Mouse (Mus musculus): ENCODE measurements around the gene Wbp11. TPM values are rescaled to one million over a fixed set of nuclear protein-coding genes. Genes with fewer than 3 reads are reported as not detected.

Gene Wbp11
- 113 and 115 TPM in 2 replicates for polyA plus RNA-seq (2016; fragmentation: Nextera tagmentation; extraction: Ambion mirVana)

GRCm38 (mm10) chr6:136827881-136828561 is at the start of gene Wbp11:
Gene Wbp11 (minus strand): TSS chr6:136828233.
- H3K4me2 ChIP-seq (replicated peaks) = peak within 1 kb of the TSS; percentile 75
- under 1% methylated on average over 45 of the region's 45 CpGs for WGBS
- H3K9me3 ChIP-seq = no peaks in the 10 kb centered on the region
- peak within 1 kb of the TSS; percentile 97 for H3K9ac ChIP-seq
- H3K4me3 ChIP-seq = peak within 1 kb of the TSS; percentile 99
- ATAC-seq (ENCODE audit: low FRiP score, low read depth) = peak; percentile 100
- no peaks in the 10 kb centered on the region for H3K27me3 ChIP-seq (replicated peaks)
- peaks cover 5% of the 10 kb centered on the region; the same call in 1 of the 2 replicates for H3K4me1 ChIP-seq
- H3K36me3 ChIP-seq = peaks cover 20% of the 10 kb centered on the region
- H3K27ac ChIP-seq = 0 out of 2 replicates have a peak within 1 kb of the TSS, but pooled peaks have one; percentile 42

- no peak within 1 kb of the TSS for H3K9ac ChIP-seq
- no peaks in the 10 kb centered on the region for H3K9me3 ChIP-seq
- 0 out of 2 replicates have a peak within 1 kb of the TSS, but pooled peaks have one; percentile 12 for H3K4me2 ChIP-seq (replicated peaks)
- 53% methylated on average over 9 of the region's 9 CpGs for WGBS
- H3K36me3 ChIP-seq = no peaks in the 10 kb centered on the region
- no peaks in the 10 kb centered on the region for H3K27me3 ChIP-seq (replicated peaks)
- H3K27ac ChIP-seq = no peak within 1 kb of the TSS
- H3K4me3 ChIP-seq = no peak within 1 kb of the TSS
- H3K4me1 ChIP-seq = no peaks in the 10 kb centered on the region
- no peak for ATAC-seq (ENCODE audit: low FRiP score, low read depth)
Observed at GRCm38 (mm10) chr6:136875670-136876069, 47.6 kb upstream of the Wbp11 start, which contains the start of gene Mgp. Gene Mgp (minus strand): TSS chr6:136875823.

GRCm38 (mm10) chr6:136874599-136874998 is 46.6 kb upstream of the Wbp11 start:
- H3K36me3 ChIP-seq = no peaks in the 10 kb centered on the region
- H3K4me1 ChIP-seq = no peaks in the 10 kb centered on the region
- no peak overlapping the region for H3K4me2 ChIP-seq (replicated peaks)
- no peak for ATAC-seq (ENCODE audit: low FRiP score, low read depth)
- H3K9me3 ChIP-seq = no peaks in the 10 kb centered on the region
- H3K4me3 ChIP-seq = no peak overlapping the region
- WGBS = 67% methylated on average over 8 of the region's 8 CpGs
- no peak overlapping the region for H3K27ac ChIP-seq
- H3K9ac ChIP-seq = no peak overlapping the region
- H3K27me3 ChIP-seq (replicated peaks) = no peaks in the 10 kb centered on the region

GRCm38 (mm10) chr6:136868921-136869320 is 40.9 kb upstream of the Wbp11 start:
- H3K27ac ChIP-seq = no peak overlapping the region
- H3K27me3 ChIP-seq (replicated peaks) = no peaks in the 10 kb centered on the region
- H3K9ac ChIP-seq = no peak overlapping the region
- no peak for ATAC-seq (ENCODE audit: low FRiP score, low read depth)
- H3K4me3 ChIP-seq = no peak overlapping the region
- no peak overlapping the region for H3K4me2 ChIP-seq (replicated peaks)
- no peaks in the 10 kb centered on the region for H3K4me1 ChIP-seq
- H3K9me3 ChIP-seq = no peaks in the 10 kb centered on the region
- H3K36me3 ChIP-seq = no peaks in the 10 kb centered on the region
- 83% methylated on average over 5 of the region's 5 CpGs for WGBS

GRCm38 (mm10) chr6:136866150-136866549 is 38.1 kb upstream of the Wbp11 start:
- no peak overlapping the region for H3K4me2 ChIP-seq (replicated peaks)
- no peaks in the 10 kb centered on the region for H3K36me3 ChIP-seq
- no peak overlapping the region for H3K9ac ChIP-seq
- WGBS = 65% methylated on average over 4 of the region's 4 CpGs
- H3K9me3 ChIP-seq = no peaks in the 10 kb centered on the region
- no peaks in the 10 kb centered on the region for H3K27me3 ChIP-seq (replicated peaks)
- no peak overlapping the region for H3K4me3 ChIP-seq
- no peaks in the 10 kb centered on the region for H3K4me1 ChIP-seq
- H3K27ac ChIP-seq = no peak overlapping the region
- ATAC-seq (ENCODE audit: low FRiP score, low read depth) = no peak

GRCm38 (mm10) chr6:136865360-136865759 is 37.3 kb upstream of the Wbp11 start:
- no peak overlapping the region for H3K4me3 ChIP-seq
- no peaks in the 10 kb centered on the region for H3K4me1 ChIP-seq
- H3K9me3 ChIP-seq = no peaks in the 10 kb centered on the region
- no peak for ATAC-seq (ENCODE audit: low FRiP score, low read depth)
- H3K27ac ChIP-seq = no peak overlapping the region
- no peak overlapping the region for H3K9ac ChIP-seq
- H3K4me2 ChIP-seq (replicated peaks) = no peak overlapping the region
- WGBS = 92% methylated on average over 5 of the region's 5 CpGs
- no peaks in the 10 kb centered on the region for H3K36me3 ChIP-seq
- no peaks in the 10 kb centered on the region for H3K27me3 ChIP-seq (replicated peaks)

GRCm38 (mm10) chr6:136861020-136861419 is 33.0 kb upstream of the Wbp11 start:
- Histone ChIP-seq H3K36me3 (no peaks in the 10 kb centered on the region), H3K9me3 (no peaks in the 10 kb centered on the region), H3K27me3 (replicated peaks) (no peaks in the 10 kb centered on the region), H3K4me1 (peaks cover 5% of the 10 kb centered on the region; the same call in 1 of the 2 replicates), H3K4me2 (replicated peaks) (no peak overlapping the region), H3K27ac (no peak overlapping the region), H3K9ac (no peak overlapping the region), H3K4me3 (no peak overlapping the region)
- no peak for ATAC-seq (ENCODE audit: low FRiP score, low read depth)
- 53% methylated on average over 9 of the region's 9 CpGs for WGBS

- WGBS = 76% methylated on average over 8 of the region's 8 CpGs
- Histone ChIP-seq H3K36me3 (no peaks in the 10 kb centered on the region), H3K9ac (no peak overlapping the region), H3K9me3 (no peaks in the 10 kb centered on the region), H3K4me2 (replicated peaks) (no peak overlapping the region), H3K4me3 (no peak overlapping the region), H3K27me3 (replicated peaks) (no peaks in the 10 kb centered on the region), H3K27ac (no peak overlapping the region), H3K4me1 (peaks cover 5% of the 10 kb centered on the region; the same call in 1 of the 2 replicates)
- ATAC-seq (ENCODE audit: low FRiP score, low read depth) = no peak
Observed at GRCm38 (mm10) chr6:136858420-136858819, 30.4 kb upstream of the Wbp11 start.

GRCm38 (mm10) chr6:136857873-136858260 is 29.8 kb upstream of the Wbp11 start:
- Histone ChIP-seq H3K9me3 (no peaks in the 10 kb centered on the region), H3K9ac (no peak overlapping the region), H3K27me3 (replicated peaks) (no peaks in the 10 kb centered on the region), H3K36me3 (no peaks in the 10 kb centered on the region), H3K4me3 (no peak overlapping the region), H3K27ac (no peak overlapping the region), H3K4me2 (replicated peaks) (no peak overlapping the region), H3K4me1 (peaks cover 5% of the 10 kb centered on the region; the same call in 1 of the 2 replicates)
- ATAC-seq (ENCODE audit: low FRiP score, low read depth) = no peak
- 68% methylated on average over 11 of the region's 11 CpGs for WGBS

- Histone ChIP-seq H3K9me3 (no peaks in the 10 kb centered on the region), H3K9ac (no peak within 1 kb of the TSS), H3K4me1 (peaks cover 9% of the 10 kb centered on the region), H3K36me3 (no peaks in the 10 kb centered on the region), H3K27me3 (replicated peaks) (no peaks in the 10 kb centered on the region), H3K4me2 (replicated peaks) (no peak within 1 kb of the TSS), H3K27ac (no peak within 1 kb of the TSS), H3K4me3 (no peak within 1 kb of the TSS)
- ATAC-seq (ENCODE audit: low FRiP score, low read depth) = no peak
- WGBS = 73% methylated on average over 18 of the region's 18 CpGs
Observed at GRCm38 (mm10) chr6:136857186-136857872, 29.3 kb upstream of the Wbp11 start, which contains the start of gene Art4. Gene Art4 (minus strand): TSS chr6:136857733.

GRCm38 (mm10) chr6:136856071-136856636 is 28.1 kb upstream of the Wbp11 start:
- no peak overlapping the region for H3K4me2 ChIP-seq (replicated peaks)
- no peak overlapping the region for H3K27ac ChIP-seq
- ATAC-seq (ENCODE audit: low FRiP score, low read depth) = no peak
- no peaks in the 10 kb centered on the region for H3K36me3 ChIP-seq
- H3K4me1 ChIP-seq = peaks cover 9% of the 10 kb centered on the region
- no peak overlapping the region for H3K9ac ChIP-seq
- H3K4me3 ChIP-seq = no peak overlapping the region
- H3K27me3 ChIP-seq (replicated peaks) = no peaks in the 10 kb centered on the region
- H3K9me3 ChIP-seq = no peaks in the 10 kb centered on the region
- 75% methylated on average over 14 of the region's 14 CpGs for WGBS

GRCm38 (mm10) chr6:136855183-136855582 is 27.1 kb upstream of the Wbp11 start:
- no peaks in the 10 kb centered on the region for H3K9me3 ChIP-seq
- no peak overlapping the region for H3K4me3 ChIP-seq
- no peaks in the 10 kb centered on the region for H3K36me3 ChIP-seq
- WGBS = 86% methylated on average over 2 of the region's 2 CpGs
- H3K4me1 ChIP-seq = peaks cover 9% of the 10 kb centered on the region
- H3K4me2 ChIP-seq (replicated peaks) = no peak overlapping the region
- no peak overlapping the region for H3K9ac ChIP-seq
- no peak for ATAC-seq (ENCODE audit: low FRiP score, low read depth)
- H3K27ac ChIP-seq = no peak overlapping the region
- no peaks in the 10 kb centered on the region for H3K27me3 ChIP-seq (replicated peaks)
